Mouse (Mus musculus) midbrain, embryonic 12.5 days (tissue): ENCODE measurements around the gene Crip1. TPM values are rescaled to one million over a fixed set of nuclear protein-coding genes. Genes with fewer than 3 reads are reported as not detected.
A peak's percentile ranks its signal among the peaks of the same experiment; 100 is the strongest.

ENCODE experiments used
- ATAC-seq: fragments of 200-750 bp; cut with Nextera tagmentation; 2 replicates; pipeline ENCODE4 v1.8.0; 2017; ENCODE audit warnings: low read depth, moderate TSS enrichment, moderate library complexity; ENCODE audit not compliant: low FRiP score
- H3K27ac ChIP-seq: fragments of 300-500 bp; sonication (generic); replicated peaks from 2 replicates; pipeline ENCODE4 v1.5.1; 2016; ENCODE audit warnings: mild to moderate bottlenecking
- H3K27me3 ChIP-seq: fragments of 300-500 bp; sonication (generic); 2 replicates; pipeline ENCODE4 v1.6.1; 2016; ENCODE audit warnings: mild to moderate bottlenecking
- H3K36me3 ChIP-seq: fragments of 300-500 bp; sonication (generic); 2 replicates; pipeline ENCODE4 v1.6.1; 2016
- H3K4me1 ChIP-seq: fragments of 300-500 bp; sonication (generic); 2 replicates; pipeline ENCODE4 v1.6.1; 2016
- H3K4me2 ChIP-seq: fragments of 300-500 bp; sonication (generic); replicated peaks from 2 replicates; pipeline ENCODE4 v1.6.1; 2016; ENCODE audit warnings: mild to moderate bottlenecking, moderate library complexity
- H3K4me3 ChIP-seq: fragments of 300-500 bp; sonication (generic); 2 replicates; pipeline ENCODE4 v1.5.1; 2016; ENCODE audit warnings: mild to moderate bottlenecking
- H3K9ac ChIP-seq: fragments of 300-500 bp; sonication (generic); replicated peaks from 2 replicates; pipeline ENCODE4 v1.6.1; 2016; ENCODE audit warnings: mild to moderate bottlenecking, moderate library complexity
- H3K9me3 ChIP-seq: fragments of 300-500 bp; sonication (generic); 2 replicates; pipeline ENCODE4 v1.6.1; 2016; ENCODE audit warnings: mild to moderate bottlenecking
- WGBS: fragments of 180-500 bp; shearing (Covaris S2); methylation state at CpG from one replicate; pipeline ENCODE4 v1.1.7; 2016; 5-methylcytosine and 5-hydroxymethylcytosine counted together
- polyA plus RNA-seq: library from polyadenylated mRNA; unstranded; fragments of >200 nt; fragmentation: Nextera tagmentation; extraction: Ambion mirVana; gene quantifications from 2 replicates; pipeline ENCODE4 v1.2.1, GENCODE M21; 2016

Crip1 gene
- polyA plus RNA-seq, 1 experiment from 2014 or later, result 86.3 TPM

DNA sequence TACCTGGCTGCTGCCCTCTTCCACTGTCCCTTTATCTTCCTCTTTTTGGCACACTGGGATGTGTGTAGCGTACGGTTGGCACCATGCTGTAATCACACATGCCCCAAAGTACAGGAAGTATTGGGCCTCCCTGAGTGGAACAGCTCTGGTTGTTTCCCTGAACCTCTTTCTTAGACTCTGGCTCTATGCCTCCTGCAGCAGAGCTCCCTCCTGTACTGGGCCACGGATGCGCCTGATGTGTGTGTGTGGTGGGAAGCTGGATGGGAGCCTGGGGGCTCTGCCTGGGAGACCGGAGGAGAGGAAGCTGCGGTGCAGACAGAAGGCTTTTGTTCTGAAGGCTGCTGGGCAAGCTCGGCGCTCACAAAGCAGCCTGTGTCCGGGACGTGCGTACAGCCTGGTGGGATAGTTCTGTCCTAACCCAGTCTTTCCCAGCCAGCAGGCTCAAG, 17.5 kb downstream of the Crip1 start:
- H3K9me3 ChIP-seq, result no peaks in the 10 kb centered on the region
- H3K4me2 ChIP-seq, result no peak overlapping the region
- no peaks in the 10 kb centered on the region for H3K27me3 ChIP-seq
- WGBS, result 91% methylated on average over 11 of the region's 11 CpGs
- no peak overlapping the region for H3K4me3 ChIP-seq
- no peaks in the 10 kb centered on the region for H3K4me1 ChIP-seq
- peak; percentile 35; the same call in 1 of the 2 replicates for ATAC-seq
- H3K27ac ChIP-seq, result peak overlapping the region; percentile 42
- H3K36me3 ChIP-seq, result peaks cover 33% of the 10 kb centered on the region
- H3K9ac ChIP-seq, result 0 out of 2 replicates have a peak overlapping the region, but pooled peaks have one; percentile 24

DNA sequence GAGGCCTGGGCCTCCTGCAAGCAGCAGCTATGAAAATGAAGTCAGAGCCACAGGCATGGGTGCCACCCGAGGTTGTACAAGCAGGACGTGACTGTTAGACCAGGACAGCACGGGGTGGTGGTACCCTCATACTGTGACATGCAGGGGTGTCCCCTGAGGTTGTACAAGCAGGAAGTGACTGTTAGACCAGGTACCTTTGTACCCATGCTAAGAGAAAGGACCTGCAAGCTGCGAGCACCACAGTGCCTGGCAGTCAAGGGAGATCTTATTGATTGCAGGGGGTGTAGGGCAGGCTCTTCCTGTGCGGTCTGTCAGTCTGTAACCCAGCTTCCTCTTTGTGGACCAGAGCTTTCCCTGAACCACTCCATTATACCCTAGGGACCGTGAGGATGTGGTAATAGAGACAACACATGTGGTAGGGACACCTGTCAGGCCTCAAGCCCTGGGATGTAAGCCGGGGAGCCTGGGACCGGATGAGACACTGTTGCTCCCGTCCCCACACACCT, 22.0 kb downstream of the Crip1 start:
- no peak for ATAC-seq
- Histone ChIP-seq H3K9ac (no peak overlapping the region), H3K4me3 (no peak overlapping the region), H3K4me2 (no peak overlapping the region), H3K27ac (no peak overlapping the region), H3K4me1 (no peaks in the 10 kb centered on the region), H3K9me3 (no peaks in the 10 kb centered on the region), H3K27me3 (no peaks in the 10 kb centered on the region), H3K36me3 (peaks cover 16% of the 10 kb centered on the region)
- WGBS, result 88% methylated on average over 9 of the region's 9 CpGs

DNA sequence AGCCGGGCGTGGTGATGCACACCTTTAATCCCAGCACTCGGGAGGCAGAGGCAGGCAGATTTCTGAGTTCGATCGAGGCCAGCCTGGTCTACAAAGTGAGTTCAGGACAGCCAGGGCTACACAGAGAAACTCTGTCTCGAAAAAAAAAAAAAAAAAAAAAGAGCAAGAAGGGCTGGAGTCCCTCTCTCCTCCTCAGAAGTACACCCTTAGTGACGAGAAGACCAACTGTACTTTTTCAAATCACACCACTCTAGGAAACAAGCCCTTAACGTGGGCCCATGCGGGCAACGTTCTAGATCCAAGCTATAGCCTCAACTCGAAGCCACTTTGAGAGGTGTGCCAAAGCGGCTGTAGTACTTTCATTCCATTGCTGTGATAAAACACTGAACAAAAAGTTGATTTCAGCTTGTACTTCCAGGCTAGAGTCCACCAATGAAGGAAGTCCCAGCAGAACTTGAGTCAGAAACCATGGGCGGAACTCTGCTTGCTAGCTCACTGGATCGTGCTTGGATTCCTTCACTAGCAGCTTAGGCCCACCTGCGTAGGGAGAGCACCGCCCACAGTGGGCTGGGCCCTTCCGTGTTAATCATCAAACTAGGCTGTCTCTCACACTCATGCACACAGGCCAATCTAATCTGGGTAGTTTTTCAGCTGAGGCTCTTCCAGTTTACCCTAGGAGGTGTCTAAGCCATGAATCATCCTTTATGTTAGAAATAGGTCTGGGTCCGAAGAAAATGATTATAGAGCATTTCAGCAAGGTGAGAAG, 31.0 kb downstream of the Crip1 start:
- Histone ChIP-seq H3K4me1 (no peaks in the 10 kb centered on the region), H3K27ac (no peak overlapping the region), H3K36me3 (no peaks in the 10 kb centered on the region), H3K4me3 (no peak overlapping the region), H3K27me3 (no peaks in the 10 kb centered on the region), H3K4me2 (no peak overlapping the region), H3K9ac (no peak overlapping the region), H3K9me3 (no peaks in the 10 kb centered on the region)
- no peak for ATAC-seq
- 92% methylated on average over 18 of the region's 18 CpGs for WGBS

DNA sequence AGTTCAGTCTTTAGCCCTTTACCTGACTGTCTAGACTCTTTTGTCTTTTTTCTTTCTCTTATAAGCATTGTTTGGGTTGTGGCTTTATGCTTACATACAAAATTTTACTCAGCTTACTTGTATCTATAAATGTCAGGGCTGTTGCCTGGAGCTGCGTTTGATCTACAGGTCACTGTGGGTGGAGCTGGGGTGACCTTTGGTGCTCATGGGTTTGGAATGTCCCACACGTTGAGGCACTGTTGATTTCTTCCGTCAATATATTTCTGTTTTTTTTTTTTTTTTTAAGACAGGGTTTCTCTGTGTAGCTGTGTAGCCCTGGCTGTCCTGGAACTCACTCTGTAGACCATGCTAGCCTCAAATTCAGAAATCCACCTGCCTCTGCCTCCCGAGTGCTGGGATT, 34.9 kb downstream of the Crip1 start:
- peaks cover 11% of the 10 kb centered on the region for H3K27me3 ChIP-seq
- no peak overlapping the region for H3K4me3 ChIP-seq
- H3K27ac ChIP-seq, result no peak overlapping the region
- no peaks in the 10 kb centered on the region for H3K36me3 ChIP-seq
- WGBS, result 71% methylated on average over 4 of the region's 4 CpGs
- no peak overlapping the region for H3K9ac ChIP-seq
- H3K4me2 ChIP-seq, result no peak overlapping the region
- no peak for ATAC-seq
- peaks cover under 1% of the 10 kb centered on the region; the same call in 1 of the 2 replicates for H3K4me1 ChIP-seq
- no peaks in the 10 kb centered on the region for H3K9me3 ChIP-seq

DNA sequence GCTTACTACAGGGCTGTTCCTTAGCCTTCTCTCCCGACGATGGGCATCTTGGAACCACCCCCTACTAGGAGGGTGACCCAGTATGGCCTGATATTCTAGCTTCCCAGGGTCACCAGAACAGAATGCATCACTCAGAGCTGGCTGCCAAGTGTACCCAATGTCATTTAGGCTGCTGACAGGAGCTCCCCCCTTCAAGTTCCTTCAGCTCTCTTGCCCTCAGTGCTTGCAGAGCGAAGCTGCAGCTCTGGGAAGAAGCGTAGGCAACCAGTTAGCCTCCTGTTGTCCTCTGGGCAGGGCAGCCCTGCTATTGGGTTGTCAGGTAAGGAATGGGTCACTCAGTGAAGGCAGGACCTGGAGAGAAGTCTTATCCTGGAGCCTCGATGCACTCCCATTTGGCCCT, 38.8 kb downstream of the Crip1 start:
- WGBS, result 66% methylated on average over 5 of the region's 5 CpGs

DNA sequence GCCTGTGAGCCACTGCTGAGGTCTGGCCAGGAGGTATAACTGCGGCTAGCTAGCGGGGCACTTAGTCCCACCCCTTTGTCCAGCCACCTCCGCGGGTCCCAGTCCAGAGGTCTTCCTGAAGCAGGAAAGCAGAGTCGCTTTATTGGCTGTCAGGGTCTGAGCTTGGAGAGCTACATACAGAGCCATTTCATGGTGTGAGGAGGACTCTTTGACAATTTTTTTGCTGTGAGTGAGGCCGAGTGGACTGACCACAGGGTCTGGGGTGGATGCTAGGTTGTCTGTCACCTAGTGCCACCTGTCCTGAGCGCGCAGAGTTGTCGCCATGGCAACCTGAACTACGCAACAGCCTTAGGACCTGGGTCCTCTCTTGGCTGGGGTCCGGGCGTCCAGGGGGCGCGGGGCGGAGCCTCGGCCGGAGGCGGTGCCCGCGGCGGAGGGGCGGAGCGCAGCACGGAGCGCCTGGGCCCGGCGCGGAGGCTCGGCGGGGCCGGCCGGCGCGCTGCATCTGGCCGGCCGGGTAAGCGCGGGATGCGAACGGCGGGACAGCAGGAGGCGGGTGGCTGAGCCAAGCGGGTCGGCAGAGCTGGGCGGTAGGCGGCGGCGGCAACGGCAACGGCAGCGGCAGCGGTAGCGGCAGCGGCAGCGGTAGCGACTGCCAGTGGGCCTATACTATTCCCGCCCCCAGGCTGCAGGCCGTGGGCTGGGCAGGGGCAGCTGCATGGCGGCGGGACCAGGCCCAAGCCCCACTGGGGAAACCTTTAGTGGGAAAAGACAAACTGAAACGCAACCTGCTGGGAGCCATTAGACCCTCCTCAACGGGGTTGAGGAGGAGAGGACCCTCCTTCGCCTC, 39.6 kb downstream of the Crip1 start, which contains the start of gene Tmem121:
Tmem121 (plus strand) TSS at position 489 of the 850 bp plus-strand sequence.
- peaks cover 18% of the 10 kb centered on the region for H3K27me3 ChIP-seq
- H3K4me3 ChIP-seq, result peak within 1 kb of the TSS; percentile 68
- H3K9me3 ChIP-seq, result no peaks in the 10 kb centered on the region
- H3K9ac ChIP-seq, result peak within 1 kb of the TSS; percentile 80
- H3K4me1 ChIP-seq, result peaks cover 24% of the 10 kb centered on the region
- H3K36me3 ChIP-seq, result peaks cover 25% of the 10 kb centered on the region
- peak within 1 kb of the TSS; percentile 85 for H3K4me2 ChIP-seq
- ATAC-seq, result peak; percentile 76
- H3K27ac ChIP-seq, result peak within 1 kb of the TSS; percentile 11
- 1% methylated on average over 61 of the region's 63 CpGs for WGBS

More for the DNA sequence above, 38.8 kb downstream of the Crip1 start:
- Histone ChIP-seq H3K9ac (no peak overlapping the region), H3K27ac (no peak overlapping the region), H3K4me3 (no peak overlapping the region), H3K4me1 (peaks cover 24% of the 10 kb centered on the region), H3K4me2 (peak overlapping the region; percentile 85; the same call in 1 of the 2 replicates), H3K36me3 (peaks cover 18% of the 10 kb centered on the region), H3K9me3 (no peaks in the 10 kb centered on the region), H3K27me3 (peaks cover 18% of the 10 kb centered on the region)
- ATAC-seq, result no peak; the same call in 1 of the 2 replicates

DNA sequence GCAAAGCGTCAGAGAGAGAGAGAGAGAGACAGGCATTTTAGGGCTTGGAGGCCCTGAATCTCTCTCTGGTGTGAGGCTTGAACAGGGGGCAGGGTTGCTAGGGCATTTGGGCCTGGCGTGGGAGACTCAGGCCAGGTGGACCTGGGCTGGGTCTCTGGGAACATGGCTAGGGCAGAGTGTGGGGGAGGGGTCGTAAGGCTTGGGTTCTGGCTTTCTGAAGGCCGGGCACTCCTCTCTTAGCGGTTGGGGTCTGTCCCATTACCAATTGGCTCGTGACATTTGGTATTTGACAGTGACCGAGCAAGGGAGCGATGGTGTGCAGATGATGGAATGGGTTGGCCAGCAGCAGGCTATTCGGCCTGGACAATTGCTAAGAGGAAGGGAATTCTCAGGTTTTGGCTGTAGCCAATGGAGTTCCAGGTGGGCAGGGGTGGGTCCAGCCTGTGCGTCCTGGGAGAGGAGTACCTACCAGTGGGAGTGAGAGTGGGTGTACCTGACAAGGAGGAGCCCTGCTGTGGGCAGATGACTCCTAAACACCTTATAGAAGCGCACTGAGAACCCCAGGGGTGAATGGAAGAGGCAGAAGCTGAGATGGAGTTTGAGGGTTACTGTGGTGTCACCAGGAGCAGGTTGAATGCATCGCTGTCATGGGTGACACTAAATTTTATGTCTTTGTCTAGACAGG, 40.4 kb downstream of the Crip1 start:
- WGBS, result 36% methylated on average over 12 of the region's 12 CpGs

DNA sequence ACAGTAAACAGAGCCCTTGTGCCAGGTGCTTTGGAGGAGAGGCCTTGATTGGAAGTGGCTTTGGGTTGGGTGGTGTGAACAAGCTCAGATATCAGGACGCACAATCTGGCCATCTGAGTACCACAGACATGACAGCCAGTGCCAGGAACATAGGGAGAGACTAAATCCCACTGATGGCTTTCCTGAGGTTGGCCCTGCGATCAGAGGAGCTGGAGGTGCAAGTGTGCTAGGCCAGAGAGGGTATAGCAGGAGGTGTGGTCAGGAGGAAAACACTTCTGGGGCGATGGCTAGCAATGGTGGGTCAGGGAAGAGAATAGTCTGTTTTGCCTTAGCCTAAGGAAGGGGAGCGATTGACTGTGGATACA, 40.9 kb downstream of the Crip1 start:
- H3K9ac ChIP-seq, result peak overlapping the region; percentile 80
- no peak for ATAC-seq
- H3K27ac ChIP-seq, result no peak overlapping the region
- H3K36me3 ChIP-seq, result peaks cover 30% of the 10 kb centered on the region
- peak overlapping the region; percentile 68 for H3K4me3 ChIP-seq
- H3K4me1 ChIP-seq, result peaks cover 24% of the 10 kb centered on the region
- H3K27me3 ChIP-seq, result peaks cover 18% of the 10 kb centered on the region
- H3K4me2 ChIP-seq, result peak overlapping the region; percentile 85
- 48% methylated on average over 4 of the region's 4 CpGs for WGBS
- H3K9me3 ChIP-seq, result no peaks in the 10 kb centered on the region

More for the DNA sequence above, 40.4 kb downstream of the Crip1 start:
- Histone ChIP-seq H3K4me2 (peak overlapping the region; percentile 85), H3K27ac (no peak overlapping the region), H3K4me3 (peak overlapping the region; percentile 68), H3K9me3 (no peaks in the 10 kb centered on the region), H3K9ac (peak overlapping the region; percentile 80), H3K36me3 (peaks cover 29% of the 10 kb centered on the region), H3K4me1 (peaks cover 24% of the 10 kb centered on the region), H3K27me3 (peaks cover 18% of the 10 kb centered on the region)
- ATAC-seq, result peak; percentile 13

DNA sequence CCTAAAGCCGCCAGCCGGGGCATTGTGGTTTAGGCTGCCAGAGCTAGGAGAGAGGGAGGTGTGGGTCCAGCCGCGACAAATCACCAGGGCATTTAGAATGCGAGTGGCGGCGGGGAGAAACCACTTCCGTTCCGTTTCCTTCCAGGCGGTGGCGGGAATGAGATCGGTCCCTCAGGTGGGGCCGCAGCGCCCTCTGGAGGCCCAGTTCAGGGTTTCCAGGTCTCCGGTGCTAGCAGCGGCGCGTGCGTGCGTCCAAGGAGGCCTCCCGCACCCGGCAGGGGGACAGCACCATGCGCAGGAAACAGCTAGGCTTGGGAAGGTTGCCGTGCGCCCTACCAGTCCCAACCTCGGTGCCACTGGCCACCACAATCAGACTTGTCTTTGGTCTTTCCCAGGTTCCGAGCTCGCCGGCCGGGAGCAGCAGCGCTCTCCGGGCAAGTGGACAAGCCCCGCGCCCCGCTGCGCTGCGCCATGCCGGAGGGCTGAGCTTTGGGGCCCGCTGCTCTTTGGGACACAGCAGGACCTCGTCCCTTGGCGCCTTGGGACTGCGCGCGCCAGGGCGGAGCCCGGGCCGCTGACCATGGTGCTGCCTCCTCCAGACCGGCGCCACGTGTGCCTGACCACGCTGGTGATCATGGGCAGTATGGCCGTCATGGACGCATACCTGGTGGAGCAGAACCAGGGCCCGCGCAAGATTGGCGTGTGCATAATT, 41.6 kb downstream of the Crip1 start:
- Histone ChIP-seq H3K4me2 (peak overlapping the region; percentile 85), H3K27ac (no peak overlapping the region), H3K27me3 (peaks cover 18% of the 10 kb centered on the region), H3K36me3 (peaks cover 30% of the 10 kb centered on the region), H3K9ac (peak overlapping the region; percentile 54), H3K4me1 (peaks cover 24% of the 10 kb centered on the region), H3K4me3 (peak overlapping the region; percentile 68), H3K9me3 (no peaks in the 10 kb centered on the region)
- peak; percentile 52 for ATAC-seq
- 4% methylated on average over 56 of the region's 56 CpGs for WGBS

DNA sequence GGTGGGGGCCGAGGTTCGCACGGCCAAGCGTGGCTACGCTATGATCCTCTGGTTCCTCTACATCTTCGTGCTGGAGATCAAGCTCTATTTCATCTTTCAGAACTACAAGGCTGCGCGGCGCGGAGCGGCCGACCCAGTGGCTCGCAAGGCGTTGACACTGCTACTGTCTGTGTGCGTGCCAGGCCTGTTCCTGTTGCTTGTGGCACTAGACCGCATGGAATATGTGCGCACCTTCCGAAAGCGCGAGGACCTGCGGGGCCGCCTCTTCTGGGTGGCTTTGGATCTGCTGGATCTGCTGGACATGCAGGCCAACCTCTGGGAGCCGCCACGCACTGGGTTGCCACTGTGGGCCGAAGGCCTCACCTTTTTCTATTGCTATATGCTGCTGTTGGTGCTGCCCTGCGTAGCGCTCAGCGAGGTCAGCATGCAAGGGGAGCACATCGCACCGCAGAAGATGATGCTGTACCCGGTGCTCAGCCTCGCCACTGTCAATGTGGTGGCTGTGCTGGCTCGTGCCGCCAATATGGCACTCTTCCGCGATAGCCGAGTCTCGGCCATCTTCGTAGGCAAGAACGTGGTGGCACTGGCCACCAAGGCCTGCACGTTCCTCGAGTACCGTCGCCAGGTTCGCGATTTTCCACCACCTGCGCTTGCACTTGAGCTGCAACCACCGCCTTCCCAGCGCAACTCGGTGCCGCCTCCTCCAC, 42.4 kb downstream of the Crip1 start:
- ATAC-seq, result no peak
- Histone ChIP-seq H3K9me3 (no peaks in the 10 kb centered on the region), H3K36me3 (peaks cover 30% of the 10 kb centered on the region), H3K9ac (no peak overlapping the region), H3K4me1 (peaks cover 24% of the 10 kb centered on the region), H3K4me3 (peak overlapping the region; percentile 68), H3K27ac (no peak overlapping the region), H3K4me2 (peak overlapping the region; percentile 85), H3K27me3 (peaks cover 18% of the 10 kb centered on the region)
- 89% methylated on average over 51 of the region's 51 CpGs for WGBS
